Mouse (Mus musculus): ENCODE measurements around the gene Actl6a. TPM values are rescaled to one million over a fixed set of nuclear protein-coding genes. Genes with fewer than 3 reads are reported as not detected.
"Not testable (repeated sequence)": the region's sequence is repeated elsewhere in the genome, so short reads cannot be mapped to it uniquely, and the experiment has no call there.

Gene Actl6a
- polyA plus RNA-seq, 1 experiment = 9.8 TPM

DNA sequence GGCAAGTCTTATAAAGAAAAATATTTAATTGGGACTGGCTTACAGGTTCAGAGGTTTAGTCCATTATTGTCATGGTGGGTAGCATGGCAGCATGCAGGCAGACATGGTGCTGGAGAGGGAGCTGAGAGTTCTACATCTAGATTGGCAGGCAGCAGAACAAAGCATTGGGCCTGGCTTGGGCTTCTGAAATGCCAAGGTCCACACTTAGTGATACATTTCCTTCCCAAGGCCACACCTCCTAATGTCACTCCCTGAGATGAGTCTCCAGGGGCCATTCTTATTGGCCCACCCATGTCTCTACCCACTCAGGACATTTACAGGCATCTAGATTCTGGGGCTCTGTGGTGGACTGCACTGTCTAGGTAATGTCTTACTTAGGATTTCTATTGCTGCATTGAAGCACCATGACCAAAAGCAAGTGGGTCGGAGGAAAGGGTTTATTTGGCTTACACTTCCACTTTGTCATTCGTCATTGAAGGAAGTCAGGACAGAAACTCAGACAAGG is 36.2 kb downstream of the Actl6a start:
- Histone ChIP-seq H3K27me3 (replicated peaks) (no peaks in the 10 kb centered on the region), H3K4me1 (peaks cover 34% of the 10 kb centered on the region), H3K36me3 (replicated peaks; ENCODE audit: low read length) (peaks cover 70% of the 10 kb centered on the region), H3K9me3 (peaks cover 5% of the 10 kb centered on the region), H3K4me3 (replicated peaks) (no peak overlapping the region)
- TF ChIP-seq FLI1 (IDR thresholded peaks at IDR 0.05; ENCODE audit: low read length) (no peak), GATA1 (IDR thresholded peaks at IDR 0.05; ENCODE audit: borderline replicate concordance, low read length) (no peak)

DNA sequence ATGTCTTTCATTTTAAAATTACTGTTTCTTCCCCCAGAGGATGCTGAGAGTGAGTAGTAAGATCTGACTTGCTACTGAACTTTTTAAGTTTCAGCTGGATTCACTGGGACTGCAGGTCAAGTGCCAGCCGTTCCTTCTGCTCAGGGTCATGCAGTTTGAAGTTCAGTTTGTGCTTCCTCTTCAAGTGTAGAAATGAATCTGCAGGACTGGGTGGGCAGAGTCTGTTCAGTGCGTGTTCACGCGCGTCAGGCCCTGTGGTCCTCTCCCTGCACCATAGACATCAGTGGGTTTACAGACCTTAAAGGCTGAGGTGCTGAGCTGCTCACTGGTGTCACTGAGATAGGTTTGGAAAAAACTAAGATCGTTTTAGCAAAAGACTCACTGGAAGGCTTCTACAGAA is 38.9 kb downstream of the Actl6a start:
- H3K36me3 ChIP-seq (replicated peaks; ENCODE audit: low read length) = peaks cover 94% of the 10 kb centered on the region
- no peak overlapping the region for H3K4me3 ChIP-seq (replicated peaks)
- H3K27me3 ChIP-seq (replicated peaks) = no peaks in the 10 kb centered on the region
- TF ChIP-seq GATA1 (IDR thresholded peaks at IDR 0.05; ENCODE audit: borderline replicate concordance, low read length) = no peak
- no peak for TF ChIP-seq FLI1 (IDR thresholded peaks at IDR 0.05; ENCODE audit: low read length)
- H3K9me3 ChIP-seq = peaks cover 5% of the 10 kb centered on the region
- H3K4me1 ChIP-seq = peaks cover 7% of the 10 kb centered on the region

DNA sequence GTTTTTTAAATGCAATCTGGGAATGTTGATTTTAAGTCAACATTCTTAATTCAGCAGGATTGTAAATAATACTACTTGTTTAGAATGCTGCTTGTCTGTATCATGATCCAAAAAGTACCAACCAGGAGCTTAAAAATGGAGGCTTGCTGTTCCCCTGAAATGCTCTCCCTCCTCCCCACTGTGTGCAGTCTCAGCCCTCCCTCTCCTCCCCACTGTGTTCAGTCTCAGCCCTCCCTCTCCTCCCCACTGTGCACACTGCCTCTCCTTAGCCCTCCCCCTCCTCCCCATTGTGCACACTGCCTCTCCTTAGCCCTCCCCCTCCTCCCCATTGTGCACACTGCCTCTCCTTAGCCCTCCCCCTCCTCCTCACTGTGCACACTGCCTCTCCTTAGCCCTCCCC is 39.3 kb downstream of the Actl6a start:
- not testable (repeated sequence) for H3K4me1 ChIP-seq; H3K4me3 ChIP-seq (replicated peaks); H3K9me3 ChIP-seq; H3K27me3 ChIP-seq (replicated peaks)
- H3K36me3 ChIP-seq (replicated peaks; ENCODE audit: low read length) = peaks cover 96% of the 10 kb centered on the region

DNA sequence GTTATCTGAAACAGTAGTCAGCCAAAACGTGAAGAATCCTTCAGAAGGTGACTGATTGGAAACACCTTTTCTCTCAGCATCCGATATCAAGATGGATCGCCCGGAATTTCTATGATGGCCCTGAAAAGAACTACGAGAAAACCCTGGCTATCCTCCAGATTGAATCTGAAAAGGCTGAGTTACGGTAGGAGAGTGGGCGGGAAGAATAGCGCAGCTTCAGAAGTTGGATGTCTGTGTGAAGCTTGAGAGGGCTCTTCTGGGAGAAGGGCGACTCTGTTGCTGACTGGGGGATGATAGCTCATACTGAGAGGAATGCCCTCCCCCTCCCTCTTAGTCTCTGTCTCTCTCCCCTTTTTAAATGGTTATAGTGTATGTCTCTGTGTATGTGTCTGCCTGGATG is 42.3 kb downstream of the Actl6a start:
- Histone ChIP-seq H3K4me3 (replicated peaks) (no peak overlapping the region), H3K27me3 (replicated peaks) (no peaks in the 10 kb centered on the region), H3K9me3 (peaks cover 5% of the 10 kb centered on the region), H3K36me3 (replicated peaks; ENCODE audit: low read length) (peaks cover 95% of the 10 kb centered on the region), H3K4me1 (no peaks in the 10 kb centered on the region)
- TF ChIP-seq FLI1 (IDR thresholded peaks at IDR 0.05; ENCODE audit: low read length) = no peak
- no peak for TF ChIP-seq GATA1 (IDR thresholded peaks at IDR 0.05; ENCODE audit: borderline replicate concordance, low read length)

DNA sequence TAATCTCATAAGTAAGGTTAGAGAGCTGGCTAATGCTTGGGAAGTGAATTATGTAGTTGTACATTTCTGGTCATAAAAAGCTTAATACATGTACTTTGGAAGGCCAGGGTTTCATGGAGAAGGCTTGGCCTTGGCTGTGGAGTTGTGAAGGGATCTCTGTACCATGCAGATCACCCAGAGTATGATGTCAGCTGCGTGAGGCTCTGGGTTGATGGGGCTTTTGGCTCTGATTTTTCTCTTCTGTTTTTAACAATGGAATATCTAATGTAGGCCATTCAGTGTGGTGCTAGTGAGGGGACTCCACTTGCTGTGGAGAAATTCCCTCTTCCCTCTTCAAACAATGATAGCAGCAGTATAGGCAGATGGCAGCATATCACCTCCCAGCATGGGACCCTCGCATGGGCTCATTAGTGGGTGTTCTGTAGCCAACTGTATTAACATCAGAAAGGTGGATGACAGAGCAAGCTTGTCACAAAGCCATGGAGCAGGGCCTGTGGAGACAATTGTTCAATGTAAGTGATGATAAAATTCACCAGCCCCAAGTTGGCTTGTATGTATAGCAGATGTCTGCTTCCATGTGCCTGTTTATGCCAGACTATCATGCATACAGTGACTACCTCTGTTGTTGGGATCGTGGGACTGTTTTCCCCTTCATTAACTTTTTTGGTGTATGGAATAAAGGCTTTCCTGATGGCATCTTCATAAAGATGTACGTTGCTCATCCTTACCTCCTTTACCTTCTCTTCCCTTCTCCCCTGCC is 43.9 kb downstream of the Actl6a start:
- no peak for TF ChIP-seq GATA1 (IDR thresholded peaks at IDR 0.05; ENCODE audit: borderline replicate concordance, low read length)
- no peak for TF ChIP-seq FLI1 (IDR thresholded peaks at IDR 0.05; ENCODE audit: low read length)
- Histone ChIP-seq H3K36me3 (replicated peaks; ENCODE audit: low read length) (peaks cover 94% of the 10 kb centered on the region), H3K4me1 (peaks cover 3% of the 10 kb centered on the region; the same call in 1 of the 2 replicates), H3K9me3 (peaks cover 5% of the 10 kb centered on the region), H3K27me3 (replicated peaks) (no peaks in the 10 kb centered on the region), H3K4me3 (replicated peaks) (no peak overlapping the region)

DNA sequence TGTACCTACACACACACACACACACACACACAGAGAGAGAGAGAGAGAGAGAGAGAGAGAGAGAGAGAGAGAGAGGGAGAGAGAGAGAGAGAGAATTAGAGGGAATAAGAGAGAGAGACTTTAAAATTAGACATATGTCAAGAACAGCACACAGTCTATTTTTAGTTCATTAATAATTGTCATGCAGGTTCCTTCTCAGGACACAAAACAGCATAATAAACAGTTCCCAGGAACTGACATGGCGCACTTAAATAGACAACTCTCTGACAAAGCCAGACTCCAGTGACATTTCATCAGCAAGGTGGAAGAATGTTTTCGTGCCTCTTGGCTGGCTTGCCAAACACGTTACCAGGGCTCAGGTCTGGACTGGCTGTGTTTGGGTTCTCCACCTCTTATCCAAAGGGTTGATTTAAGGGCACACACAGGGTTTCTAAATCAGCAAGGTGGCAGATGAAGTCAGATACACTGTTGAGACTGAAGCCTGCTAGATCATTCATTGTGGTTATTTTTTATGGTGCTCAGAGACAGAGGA is 48.4 kb downstream of the Actl6a start:
- Histone ChIP-seq H3K27me3 (replicated peaks) (no peaks in the 10 kb centered on the region), H3K9me3 (no peaks in the 10 kb centered on the region), H3K4me3 (replicated peaks) (no peak overlapping the region), H3K36me3 (replicated peaks; ENCODE audit: low read length) (peaks cover 62% of the 10 kb centered on the region), H3K4me1 (peaks cover 9% of the 10 kb centered on the region; the same call in 1 of the 2 replicates)
- TF ChIP-seq FLI1 (IDR thresholded peaks at IDR 0.05; ENCODE audit: low read length) = no peak

DNA sequence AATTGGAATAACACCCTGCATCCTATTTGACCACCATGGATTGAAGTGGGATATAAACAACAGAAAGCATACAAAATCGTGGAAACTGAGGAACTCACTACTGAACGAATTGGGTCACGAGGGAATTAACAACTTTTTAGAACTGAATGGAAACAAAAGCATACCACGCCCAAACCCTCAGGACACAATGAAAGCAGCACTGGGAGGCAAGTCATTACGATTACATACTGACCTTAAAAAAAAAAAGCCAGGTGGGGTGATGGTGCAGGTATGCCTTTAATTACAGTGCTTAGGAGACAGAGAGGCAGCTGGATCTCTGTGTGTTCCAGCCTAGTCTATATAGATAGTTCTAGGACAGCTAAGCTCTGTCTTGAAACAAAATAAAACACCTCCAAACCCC is 53.1 kb downstream of the Actl6a start:
- Histone ChIP-seq H3K4me3 (replicated peaks) (no peak overlapping the region), H3K27me3 (replicated peaks) (no peaks in the 10 kb centered on the region), H3K36me3 (replicated peaks; ENCODE audit: low read length) (peaks cover 16% of the 10 kb centered on the region), H3K4me1 (peaks cover 9% of the 10 kb centered on the region; the same call in 1 of the 2 replicates), H3K9me3 (no peaks in the 10 kb centered on the region)
- TF ChIP-seq GATA1 (IDR thresholded peaks at IDR 0.05; ENCODE audit: borderline replicate concordance, low read length) (no peak), FLI1 (IDR thresholded peaks at IDR 0.05; ENCODE audit: low read length) (no peak)

DNA sequence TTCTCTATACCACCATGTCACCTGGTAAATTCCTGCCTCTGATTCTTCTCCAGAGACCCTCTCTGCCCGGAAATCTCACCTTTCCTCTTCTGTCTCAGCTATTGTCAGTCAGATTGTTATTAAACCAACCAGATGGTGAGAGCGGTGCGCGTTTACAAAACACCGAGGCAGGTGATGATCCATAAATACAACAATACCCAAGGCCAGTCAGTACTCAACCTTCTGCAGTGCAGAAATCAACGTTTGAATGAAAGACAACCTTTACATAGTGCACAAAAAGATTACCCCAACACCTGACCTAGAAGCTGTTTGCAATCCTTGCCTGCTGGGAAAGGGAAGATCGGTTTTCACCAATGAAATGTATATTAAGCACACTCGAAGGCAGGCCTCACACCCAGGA is 56.9 kb downstream of the Actl6a start:
- Histone ChIP-seq H3K4me1 (no peaks in the 10 kb centered on the region), H3K4me3 (replicated peaks) (no peak overlapping the region), H3K9me3 (no peaks in the 10 kb centered on the region), H3K27me3 (replicated peaks) (no peaks in the 10 kb centered on the region), H3K36me3 (replicated peaks; ENCODE audit: low read length) (no peaks in the 10 kb centered on the region)
- no peak for TF ChIP-seq GATA1 (IDR thresholded peaks at IDR 0.05; ENCODE audit: borderline replicate concordance, low read length)
- TF ChIP-seq FLI1 (IDR thresholded peaks at IDR 0.05; ENCODE audit: low read length) = no peak

DNA sequence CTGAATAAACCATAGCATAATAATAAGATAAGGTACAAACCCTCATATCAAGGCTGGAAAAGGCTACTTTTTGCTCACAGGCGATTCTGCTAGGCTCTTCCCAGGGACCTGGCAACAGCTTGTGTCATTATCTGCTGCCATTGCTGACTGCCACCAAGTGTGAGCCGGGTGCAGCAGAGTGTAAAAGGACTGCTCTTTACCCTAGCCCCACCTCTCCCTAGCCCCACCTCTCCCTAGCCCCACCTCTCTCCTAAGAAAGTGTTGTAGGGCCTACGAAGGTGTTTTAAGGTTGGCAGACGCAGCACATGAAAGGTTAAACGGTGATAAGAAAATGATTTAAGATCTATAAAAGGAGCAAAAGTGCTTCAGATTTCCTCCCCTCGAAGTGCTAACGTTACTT is 57.8 kb downstream of the Actl6a start:
- H3K4me3 ChIP-seq (replicated peaks) = no peak overlapping the region
- H3K9me3 ChIP-seq = no peaks in the 10 kb centered on the region
- TF ChIP-seq FLI1 (IDR thresholded peaks at IDR 0.05; ENCODE audit: low read length) = no peak
- no peak for TF ChIP-seq GATA1 (IDR thresholded peaks at IDR 0.05; ENCODE audit: borderline replicate concordance, low read length)
- H3K36me3 ChIP-seq (replicated peaks; ENCODE audit: low read length) = no peaks in the 10 kb centered on the region
- H3K27me3 ChIP-seq (replicated peaks) = no peaks in the 10 kb centered on the region
- no peaks in the 10 kb centered on the region for H3K4me1 ChIP-seq

DNA sequence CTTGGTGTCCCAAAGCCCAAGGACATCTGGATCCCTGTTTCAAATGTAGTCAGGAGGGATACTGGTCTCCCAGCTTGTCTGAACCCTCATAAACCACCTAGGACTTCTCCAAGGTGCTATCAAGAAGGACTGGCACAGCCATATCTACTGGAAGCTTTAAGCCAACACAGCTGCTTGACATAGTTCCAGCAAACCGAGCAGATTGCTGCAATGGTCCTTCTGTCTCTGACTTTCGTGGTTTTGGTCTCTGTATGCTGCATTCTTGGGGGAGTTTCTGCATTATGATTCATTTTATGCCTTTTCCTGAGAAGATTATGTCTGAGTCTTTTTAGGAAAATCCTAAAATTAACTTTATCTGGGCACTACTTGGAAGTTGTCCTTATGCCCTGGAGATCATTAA is 64.7 kb downstream of the Actl6a start:
- TF ChIP-seq GATA1 (IDR thresholded peaks at IDR 0.05; ENCODE audit: borderline replicate concordance, low read length) (no peak), FLI1 (IDR thresholded peaks at IDR 0.05; ENCODE audit: low read length) (no peak)
- Histone ChIP-seq H3K27me3 (replicated peaks) (no peaks in the 10 kb centered on the region), H3K4me1 (no peaks in the 10 kb centered on the region), H3K36me3 (replicated peaks; ENCODE audit: low read length) (no peaks in the 10 kb centered on the region), H3K9me3 (no peaks in the 10 kb centered on the region), H3K4me3 (replicated peaks) (no peak overlapping the region)

Other genes with a start within 250 kb of the Actl6a start
- gene Kcnmb3, start 214.1 kb upstream of the Actl6a start, polyA plus RNA-seq (2012; ENCODE audit: insufficient read depth, low replicate concordance) = not detected in 2 replicates
- gene Zfp639, start 196.0 kb upstream of the Actl6a start, polyA plus RNA-seq (2012; ENCODE audit: insufficient read depth, low replicate concordance) = 2.3 TPM in 1 of 2 replicates, not detected in the other
- 2.7 TPM in 1 of 2 replicates, not detected in the other for gene Mfn1, start 176.8 kb upstream of the Actl6a start, polyA plus RNA-seq (2012; ENCODE audit: insufficient read depth, low replicate concordance)
- 0.63 TPM in 1 of 2 replicates, not detected in the other for gene Gnb4, start 89.7 kb upstream of the Actl6a start, polyA plus RNA-seq (2012; ENCODE audit: insufficient read depth, low replicate concordance)
- 25.7 and 40.0 TPM in 2 replicates for gene Ndufb5, start 30.7 kb downstream of the Actl6a start, polyA plus RNA-seq (2012; ENCODE audit: insufficient read depth, low replicate concordance)
- gene Mrpl47, start 31.3 kb downstream of the Actl6a start, polyA plus RNA-seq (2012; ENCODE audit: insufficient read depth, low replicate concordance) = 4.2 TPM in 1 of 2 replicates, not detected in the other
- gene Usp13, start 111.2 kb downstream of the Actl6a start, polyA plus RNA-seq (2012; ENCODE audit: insufficient read depth, low replicate concordance) = not detected in 2 replicates

Measured in megakaryocyte, embryonic 14.5 days (primary cell).